Mouse (Mus musculus) adrenal gland, postnatal 4 days (tissue): ENCODE measurements around the gene Rbm18. TPM values are rescaled to one million over a fixed set of nuclear protein-coding genes. Genes with fewer than 3 reads are reported as not detected.
"Not testable (repeated sequence)": the region's sequence is repeated elsewhere in the genome, so short reads cannot be mapped to it uniquely, and the experiment has no call there.

ENCODE experiments used
- DNase-seq, 2 experiments: peaks; one replicate each; pipeline ENCODE4 v3.0.0; 2021 to 2022; ENCODE audit warnings: low spot score in 2 of 2, mixed read lengths in 2 of 2
- long read RNA-seq, 2 experiments: library from polyadenylated mRNA; stranded (forward); transcript quantifications; one replicate each; pipeline ENCODE4 v2.0.0; 2021
- total RNA-seq, 2 experiments: library from RNA; stranded (reverse); gene quantifications; 2 replicates each; pipeline ENCODE4 v1.2.3; 2021

The Rbm18 gene
- 10 to 100 TPM; 36.9 to 37.8 TPM for total RNA-seq
- long read RNA-seq, experiment 1, transcript Rbm18-201 (6 exons, 2,617 nt): major isoform, 17 of 22 reads
- long read RNA-seq, experiment 1, partial matches to known transcripts: 0 of 22 reads
- long read RNA-seq, experiment 1, other reads (novel, unspliced or antisense): 1 of 22 reads
- long read RNA-seq, experiment 2, transcript Rbm18-203 (6 exons, 714 nt): minor isoform, 6 of 80 reads
- long read RNA-seq, experiment 2, transcript Rbm18-201 (6 exons, 2,617 nt): major isoform, 60 of 80 reads
- long read RNA-seq, experiment 2, partial matches to known transcripts: 3 of 80 reads
- long read RNA-seq, experiment 2, other reads (novel, unspliced or antisense): 9 of 80 reads

DNA sequence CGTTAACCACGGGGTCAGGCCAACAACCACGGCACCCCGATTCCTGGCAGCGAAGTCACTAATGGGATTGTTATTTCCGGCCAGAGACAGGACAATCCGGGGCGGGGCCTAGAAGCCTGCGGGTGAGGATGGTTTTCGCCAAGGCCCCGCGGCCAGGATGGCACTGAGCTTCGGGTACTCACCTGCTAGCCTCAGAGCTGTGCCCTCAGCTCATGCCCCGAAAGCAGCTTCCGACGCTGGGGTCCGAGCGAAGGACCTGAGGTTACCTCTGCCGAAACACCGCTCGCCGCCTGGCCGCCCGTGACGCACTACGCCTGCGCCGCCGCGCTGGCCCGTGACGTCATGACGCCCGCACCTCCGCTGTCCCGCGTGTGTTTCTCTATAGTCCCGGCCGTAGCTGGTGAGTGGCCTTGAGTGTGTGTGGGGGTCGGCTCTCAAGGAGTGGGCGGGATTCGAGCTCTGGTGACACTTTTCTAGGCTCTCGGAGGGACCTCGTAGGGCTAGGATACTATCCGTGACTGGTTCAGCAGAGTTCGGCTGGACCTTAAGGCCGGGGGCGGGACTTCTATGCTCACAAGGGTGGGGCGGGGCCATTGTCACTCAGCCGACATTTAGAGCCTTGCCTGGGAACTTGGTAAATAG is at the start of gene Rbm18, which contains the start of gene Mrrf:
Gene Rbm18 (minus strand): TSS at position 474 of the 642 bp plus-strand sequence.
Gene Mrrf (plus strand): TSS at position 90 of the 642 bp plus-strand sequence.
- peak; percentile 81 to 86 for DNase-seq

DNA sequence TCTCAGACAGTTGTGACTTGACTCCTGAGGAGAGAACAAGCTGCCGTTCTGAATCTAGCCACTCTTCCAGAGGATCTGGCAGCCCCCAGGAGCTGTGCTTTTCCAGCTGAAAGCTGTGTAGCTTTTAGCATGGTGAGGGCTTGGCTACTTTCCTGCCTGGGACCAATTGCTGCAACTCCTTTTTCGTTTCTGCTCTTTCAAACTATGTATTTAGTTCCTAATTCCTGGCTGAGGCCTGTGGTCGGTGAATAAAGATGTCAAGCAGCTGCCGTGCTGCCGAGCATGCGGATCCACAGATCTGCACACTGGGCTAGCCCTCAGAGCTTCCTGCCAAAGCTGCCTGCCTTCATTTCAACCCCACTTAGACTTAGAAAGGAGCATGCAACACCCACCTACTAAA is 48.3 kb upstream of the Rbm18 start:
- no peak for DNase-seq

DNA sequence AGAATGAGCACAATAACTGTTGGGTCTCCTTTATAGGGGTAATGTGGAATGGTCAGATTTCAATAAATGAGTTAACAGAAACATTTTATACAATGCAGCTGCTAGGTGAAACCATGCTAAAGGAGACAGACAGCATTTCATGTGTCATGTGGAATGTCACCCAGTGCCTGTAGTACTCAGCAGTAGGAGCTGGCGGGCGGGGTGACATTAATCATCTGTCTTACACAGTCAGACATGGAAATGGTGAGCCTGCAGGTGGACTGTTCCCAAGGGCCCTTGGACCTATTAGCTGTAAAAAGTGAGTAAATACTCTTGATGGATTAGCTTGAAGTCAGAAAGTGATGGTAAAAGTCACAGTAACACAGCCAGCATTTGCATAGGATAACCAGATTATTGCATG is 47.6 kb upstream of the Rbm18 start:
- no peak for DNase-seq

DNA sequence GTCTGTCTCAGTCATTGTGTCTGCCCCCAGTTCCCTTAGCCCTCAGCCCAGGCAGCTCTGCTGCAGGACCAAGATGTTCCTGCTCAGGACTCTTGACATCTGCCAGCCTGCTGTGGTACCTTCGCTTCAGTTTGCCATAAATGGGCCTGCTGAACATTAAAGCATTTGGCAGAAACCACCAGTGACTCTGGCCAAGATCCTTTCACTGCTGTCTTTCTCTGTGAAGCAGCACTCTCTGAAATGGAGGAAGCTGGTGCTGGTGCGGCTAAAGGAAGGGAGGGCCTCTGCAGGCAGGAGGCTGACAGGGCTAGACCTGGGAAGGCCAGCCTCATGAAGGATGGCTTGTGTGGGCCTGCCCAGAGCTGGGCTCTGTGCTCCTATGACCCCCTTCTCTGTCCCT is 46.7 kb upstream of the Rbm18 start:
- no peak for DNase-seq

DNA sequence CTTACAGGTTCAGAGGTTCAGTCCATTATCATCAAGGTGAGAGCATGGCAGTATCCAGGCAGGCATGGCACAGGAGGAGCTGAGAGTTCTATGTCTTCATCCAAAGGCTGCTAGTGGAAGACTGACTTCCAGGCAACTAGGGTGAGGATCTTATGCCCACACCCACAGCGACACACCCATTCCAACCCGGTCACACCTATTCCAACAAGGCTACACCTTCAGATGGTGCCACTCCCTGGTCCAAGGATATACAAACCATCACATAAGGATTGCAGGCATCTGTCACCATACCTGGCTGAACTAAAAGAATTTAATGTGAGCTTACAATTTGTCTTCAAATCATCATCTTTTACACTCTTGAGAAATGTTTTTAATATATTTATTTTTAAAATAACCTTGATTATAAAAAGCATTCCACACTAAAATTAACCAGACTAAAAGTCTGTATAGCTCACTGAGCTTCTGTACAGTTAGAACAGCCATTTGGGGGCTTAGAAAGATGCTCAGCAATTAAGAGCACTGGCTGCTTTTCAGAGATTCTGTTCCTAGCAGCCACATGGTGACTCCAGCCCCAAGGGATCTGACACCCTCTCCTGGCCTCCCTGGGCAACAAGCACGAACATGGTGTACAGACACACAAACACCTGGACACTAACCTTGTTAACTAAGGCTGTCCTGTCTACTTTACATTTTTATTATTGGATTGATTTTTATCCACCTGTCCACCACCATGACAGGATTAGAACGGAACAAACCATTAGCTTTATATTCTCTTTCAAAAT is 45.2 kb upstream of the Rbm18 start:
- DNase-seq: not testable (repeated sequence)

DNA sequence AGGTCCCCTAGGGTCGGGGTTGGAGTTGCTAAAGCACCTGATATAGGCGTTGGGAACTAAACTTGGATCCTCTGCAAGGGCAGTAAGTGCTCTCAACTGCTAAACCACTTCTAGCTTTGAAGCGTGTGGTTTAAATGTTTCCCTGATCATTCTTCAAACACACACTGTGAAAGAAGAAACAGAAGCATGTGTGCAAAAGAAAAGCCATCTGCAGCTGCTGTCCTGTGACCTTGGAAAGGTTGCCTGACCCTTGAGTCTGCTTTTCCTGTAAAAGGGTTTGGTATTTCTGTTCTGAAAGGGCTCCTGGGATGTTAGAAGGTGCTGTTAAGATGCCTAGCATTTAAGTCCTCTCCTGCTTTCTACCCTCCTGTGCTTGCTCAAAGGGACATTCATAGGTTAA is 42.9 kb upstream of the Rbm18 start:
- no peak for DNase-seq

DNA sequence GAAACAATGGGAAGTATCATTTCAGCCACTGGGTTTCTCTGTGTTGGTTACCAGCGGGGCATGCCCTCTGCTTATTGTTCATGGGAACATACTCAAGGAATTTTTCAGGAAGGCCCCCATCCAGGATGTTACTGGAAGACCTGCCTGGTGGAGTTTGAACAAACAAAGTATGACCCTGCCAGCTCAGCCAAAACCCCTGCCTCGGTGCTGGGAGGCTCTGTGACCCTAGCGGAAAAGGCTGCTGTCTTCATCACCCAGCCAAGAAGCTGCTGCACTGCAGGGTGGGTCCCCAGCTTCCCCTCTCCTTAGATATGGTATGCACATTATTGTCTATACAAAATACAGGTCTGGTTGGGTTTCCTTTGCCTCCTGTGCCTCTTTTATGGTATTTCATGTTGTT is 36.0 kb upstream of the Rbm18 start:
- DNase-seq: no peak

DNA sequence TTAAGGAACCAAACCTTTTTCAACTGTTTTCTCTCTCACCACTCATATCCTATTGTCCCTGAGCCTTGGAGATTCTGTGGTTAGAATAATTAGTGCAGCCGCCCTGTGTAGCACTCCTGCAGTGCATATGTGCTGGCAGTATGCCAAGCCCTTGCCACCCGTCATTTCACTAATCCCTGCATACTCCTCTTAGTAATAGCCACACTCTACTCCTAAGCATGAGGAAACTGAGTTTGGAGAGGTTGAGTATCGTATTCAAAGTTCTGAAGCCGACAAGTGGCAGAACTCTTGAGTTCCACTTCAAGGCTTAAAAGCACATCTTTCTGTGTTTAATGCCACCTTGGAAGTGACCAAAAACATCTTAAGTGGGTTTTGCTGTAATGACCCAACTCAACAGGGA is 35.6 kb upstream of the Rbm18 start:
- DNase-seq: no peak

DNA sequence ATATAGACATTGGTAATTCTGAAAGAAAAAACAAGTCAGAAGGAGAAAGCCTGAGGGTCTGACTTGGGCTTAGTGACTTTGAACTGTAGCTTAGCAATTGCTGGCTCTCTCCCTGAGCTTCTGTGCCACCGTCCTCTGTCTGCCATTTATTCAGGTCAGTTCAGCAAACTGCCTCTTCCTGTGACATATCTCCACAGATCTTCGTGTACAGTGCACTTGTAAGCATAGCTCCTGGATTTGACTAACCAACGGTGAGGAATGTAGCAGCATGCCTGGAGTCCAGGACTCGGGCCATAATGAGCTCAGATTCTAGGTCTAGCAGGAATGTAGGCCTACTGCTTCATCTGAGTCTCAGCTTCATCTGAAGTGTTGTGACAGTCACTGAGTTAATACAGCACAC is 32.6 kb upstream of the Rbm18 start:
- no peak for DNase-seq

DNA sequence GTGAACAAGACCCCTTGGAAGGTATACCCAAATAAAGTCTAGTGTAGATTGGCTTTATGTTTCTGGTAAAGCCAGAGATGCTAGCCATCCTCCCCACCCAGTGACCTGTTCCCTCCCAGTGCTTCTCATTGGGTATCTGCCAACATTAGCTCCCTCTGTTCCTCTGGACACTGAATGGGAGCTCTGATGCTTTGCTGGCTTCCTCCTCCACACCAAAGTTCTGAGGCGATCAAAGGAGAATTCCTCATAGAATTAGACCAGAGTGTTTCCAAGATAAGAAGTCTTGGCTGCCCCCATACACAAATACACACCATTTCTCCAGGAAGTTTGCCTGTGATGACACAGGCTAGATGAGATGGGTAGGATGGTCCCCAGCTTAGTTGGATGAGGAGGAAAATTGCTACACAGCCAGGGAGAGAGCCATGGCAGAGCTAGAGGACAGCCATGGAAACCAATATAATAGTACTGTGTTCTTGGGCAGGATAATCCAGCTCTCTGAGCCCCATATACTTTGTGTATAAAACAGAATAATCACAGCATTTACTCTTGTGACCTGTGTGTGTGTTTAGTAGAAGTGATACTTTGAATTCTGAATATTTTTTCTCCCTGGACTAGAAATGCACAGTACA is 31.5 kb upstream of the Rbm18 start:
- no peak for DNase-seq

DNA sequence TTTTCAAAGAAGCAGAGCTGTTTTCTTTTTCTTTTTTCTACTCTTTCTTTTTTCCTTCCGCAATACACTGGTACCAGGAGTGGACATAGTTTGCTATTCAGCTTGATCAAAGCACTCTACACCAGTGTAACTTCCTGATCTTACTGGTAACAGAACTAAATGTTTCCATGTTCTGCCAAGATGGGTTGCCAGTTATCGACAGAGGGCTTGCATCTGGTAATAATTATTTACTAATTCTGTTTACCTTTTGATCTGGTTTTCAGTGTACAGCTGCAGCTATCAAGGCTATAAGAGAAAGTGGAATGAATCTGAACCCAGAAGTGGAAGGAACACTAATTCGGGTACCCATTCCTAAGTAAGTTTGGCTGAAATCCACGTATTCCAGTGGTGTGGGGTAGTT is 22.8 kb upstream of the Rbm18 start:
- no peak for DNase-seq

DNA sequence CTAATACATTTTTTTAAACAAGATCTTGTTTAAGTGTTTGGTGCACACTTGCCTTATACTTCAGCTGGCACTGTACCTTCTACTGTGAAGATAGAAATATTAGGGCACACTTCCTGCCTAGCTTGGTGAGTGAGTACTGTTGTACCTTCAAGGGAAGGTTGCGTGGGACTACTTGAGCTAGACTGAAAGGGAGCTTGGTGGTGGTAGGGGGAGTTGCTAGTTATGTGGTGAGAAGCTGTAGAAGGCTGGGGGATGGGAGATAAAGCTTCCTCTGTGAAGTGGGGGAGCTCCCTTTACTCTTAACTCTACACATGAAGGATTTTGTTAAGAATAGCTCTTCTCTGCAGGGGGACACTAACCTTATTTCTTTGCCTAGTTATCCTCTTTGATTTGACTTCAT is 20.9 kb upstream of the Rbm18 start:
- DNase-seq: no peak

DNA sequence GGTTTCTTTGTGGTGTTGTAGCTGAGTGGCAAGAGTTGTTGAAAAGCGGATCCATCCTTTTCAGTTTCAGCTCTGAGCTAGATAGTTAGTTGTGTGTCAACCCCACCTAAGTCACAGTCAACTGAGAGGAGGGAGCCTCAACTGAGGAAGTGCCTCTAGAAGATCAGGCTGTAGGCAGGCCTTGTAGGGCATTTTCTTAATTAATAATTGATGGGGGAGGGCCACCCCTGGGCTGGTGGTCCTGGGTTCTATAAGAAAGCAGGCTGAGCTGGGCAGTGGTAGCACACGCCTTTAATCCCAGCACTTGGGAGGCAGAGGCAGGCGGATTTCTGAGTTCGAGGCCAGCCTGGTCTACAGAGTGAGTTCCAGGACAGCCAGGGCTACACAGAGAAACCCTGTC is 15.8 kb upstream of the Rbm18 start:
- DNase-seq: not testable (repeated sequence)

DNA sequence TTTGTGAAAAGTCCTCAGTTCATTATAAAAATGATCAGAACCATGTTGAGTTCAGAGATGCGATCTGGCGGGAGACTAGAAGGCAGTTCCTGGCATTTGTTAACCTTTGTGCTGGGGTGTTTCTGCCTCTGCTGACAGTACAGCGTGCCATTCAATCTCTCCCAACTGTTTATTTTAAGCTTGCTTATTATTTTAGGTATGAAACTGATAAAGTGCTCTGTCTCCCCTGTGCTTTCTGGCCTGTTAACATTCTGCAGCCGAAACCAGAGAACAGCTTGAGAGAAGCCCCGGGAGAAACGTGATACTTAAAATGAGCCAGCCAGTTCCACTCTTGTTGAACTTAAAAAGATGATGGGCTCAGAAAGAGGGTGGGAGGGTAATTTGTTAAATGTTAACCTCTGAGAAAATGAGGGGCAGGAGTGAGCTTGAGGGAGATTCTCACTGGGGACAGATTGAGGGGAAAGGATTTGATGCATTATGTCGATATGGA is 12.3 kb upstream of the Rbm18 start:
- no peak for DNase-seq

DNA sequence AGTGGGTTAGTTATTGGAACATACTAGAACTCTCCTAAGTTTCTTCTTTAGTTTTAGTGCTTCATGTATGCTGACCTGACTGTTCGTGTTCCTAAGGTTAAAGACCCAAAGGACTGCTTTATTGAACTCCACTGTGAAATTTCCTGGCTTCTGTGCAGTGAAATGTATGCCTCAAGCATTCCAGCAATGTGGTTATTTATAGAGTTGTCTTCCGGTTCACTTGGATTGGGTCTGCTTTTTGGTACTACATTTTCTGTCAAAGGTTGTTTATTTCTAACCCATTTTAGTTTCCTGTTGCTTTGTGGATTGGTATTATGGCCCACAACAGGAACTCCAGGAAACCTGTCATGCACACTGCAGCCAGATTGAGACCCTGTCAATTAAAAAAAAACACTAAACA is 2.5 kb upstream of the Rbm18 start:
- no peak for DNase-seq

DNA sequence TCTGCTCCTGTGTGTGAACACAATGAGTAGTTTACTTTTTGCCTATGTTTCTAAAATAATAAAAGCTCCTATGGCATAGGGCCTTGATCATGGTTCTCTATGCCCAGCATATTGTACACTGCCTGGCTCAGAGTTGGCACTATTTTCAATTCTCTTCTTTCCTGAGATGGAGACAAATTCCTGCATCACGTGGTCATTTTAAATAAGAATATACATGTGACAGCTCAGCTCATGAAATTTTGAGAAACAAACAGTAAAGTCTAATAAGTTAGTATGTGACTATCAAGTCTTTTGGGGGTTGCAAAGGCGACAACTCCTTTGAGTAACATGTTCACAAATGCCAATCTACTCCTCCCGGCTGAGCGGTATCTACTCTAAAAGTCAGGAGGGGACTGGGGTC is 686 bp downstream of the Rbm18 start:
- DNase-seq: no peak

DNA sequence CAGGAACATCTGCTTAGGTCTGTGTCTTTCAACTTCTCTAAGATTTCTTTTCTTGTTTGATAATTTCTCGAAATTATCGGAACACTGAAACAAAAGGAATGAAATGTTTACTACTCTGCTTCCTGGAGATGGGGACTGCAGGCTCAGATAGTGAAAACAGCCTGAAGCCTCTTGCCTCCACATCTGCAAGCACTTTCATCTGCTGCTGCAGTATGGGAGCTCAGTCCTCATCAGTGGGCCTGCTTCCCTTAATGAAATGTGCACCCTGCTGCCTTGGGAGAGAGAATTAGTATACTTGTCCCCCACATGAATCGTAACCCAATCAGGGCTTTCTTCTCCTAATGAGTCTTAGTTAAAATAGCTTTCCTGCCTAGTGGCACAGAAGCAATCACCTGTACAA is 7.5 kb downstream of the Rbm18 start:
- no peak for DNase-seq

DNA sequence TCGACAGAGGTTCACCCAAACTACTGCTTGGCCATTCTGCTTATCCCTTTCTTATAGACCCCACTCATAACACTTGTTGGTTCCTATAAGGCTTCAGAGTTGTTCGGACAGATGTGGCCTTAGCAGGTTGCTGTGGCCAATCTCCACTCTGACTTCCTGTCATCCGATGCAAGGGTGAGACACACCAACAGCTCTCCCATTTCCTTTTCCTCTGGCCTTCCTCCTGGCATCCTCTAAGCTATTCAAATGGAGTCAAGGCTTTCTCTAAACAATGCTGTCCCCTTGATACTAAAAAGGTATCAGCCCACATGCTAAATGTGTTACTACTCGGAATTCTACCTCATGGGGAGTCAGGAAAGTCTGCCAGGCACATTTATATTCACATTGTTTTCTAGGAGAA is 8.6 kb downstream of the Rbm18 start:
- DNase-seq: no peak

DNA sequence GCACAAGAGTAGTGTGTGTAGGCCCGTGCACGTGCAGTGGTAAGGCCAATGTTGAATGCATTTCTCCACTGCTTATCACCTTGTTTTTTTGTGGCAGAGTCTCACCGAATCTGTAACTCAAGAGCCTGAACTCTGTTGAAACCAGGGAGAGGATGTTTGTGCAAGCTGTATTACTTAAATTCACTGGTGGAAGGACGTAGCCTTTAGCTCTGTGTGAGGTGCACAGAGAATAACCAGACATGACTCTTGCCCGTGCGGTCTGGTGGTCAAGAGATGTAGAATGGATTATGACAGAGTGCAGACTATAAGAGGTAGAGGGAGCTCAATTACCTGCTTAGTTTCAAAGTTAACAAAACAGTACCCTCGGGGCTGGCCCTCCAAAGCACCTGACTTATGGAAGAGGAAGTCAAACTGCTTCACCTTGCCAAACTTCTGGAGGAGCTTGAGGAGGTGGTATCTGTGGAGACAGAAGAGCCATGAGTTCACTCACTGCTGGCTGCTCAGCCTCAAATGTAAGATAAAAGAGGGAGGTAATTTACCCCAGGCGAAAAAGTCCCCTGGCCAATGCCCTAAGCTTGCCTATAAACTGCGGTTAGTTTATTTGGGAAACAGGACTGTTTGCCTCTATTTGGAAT is 9.7 kb downstream of the Rbm18 start:
- DNase-seq: no peak

DNA sequence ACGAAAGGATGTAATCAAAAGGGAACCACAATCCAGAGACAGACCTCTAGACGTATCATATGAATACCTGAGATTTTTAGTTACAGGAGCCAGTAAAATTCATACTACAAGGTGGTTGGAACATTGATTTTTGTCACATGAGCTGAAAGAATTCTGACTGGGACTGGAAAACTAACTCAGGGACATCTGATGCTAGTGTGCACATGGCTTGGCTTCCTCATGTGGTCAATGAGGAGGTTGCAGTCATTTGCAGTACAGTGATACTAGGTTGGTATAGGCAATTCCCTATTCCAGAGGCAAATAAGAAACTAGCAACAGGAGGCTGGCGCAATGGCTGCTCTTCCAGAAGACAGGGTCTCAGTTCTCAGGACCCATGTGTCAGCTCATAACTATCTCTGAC is 23.9 kb downstream of the Rbm18 start:
- DNase-seq: no peak

DNA sequence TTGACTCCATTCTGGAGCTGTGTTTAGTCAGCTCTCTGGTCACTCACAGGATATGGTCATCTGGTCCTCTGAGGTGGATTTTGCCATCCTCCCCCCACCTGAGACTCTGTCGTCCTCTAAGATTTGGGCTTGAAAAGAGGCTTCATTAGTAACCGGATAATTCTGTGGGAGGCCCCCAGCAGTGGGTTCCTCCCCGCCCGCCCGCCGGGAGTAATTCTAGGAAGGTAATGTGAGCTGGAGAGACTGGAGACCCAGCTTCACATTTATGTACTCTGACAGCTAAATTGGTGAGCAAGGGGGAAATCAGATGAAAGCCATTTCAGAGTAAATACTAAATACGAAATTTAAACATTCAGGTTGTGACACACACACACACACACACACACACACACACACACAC is 28.0 kb downstream of the Rbm18 start:
- DNase-seq: no peak
